Mouse (Mus musculus) ovary, postnatal 10 days (tissue): ENCODE results near the gene Sstr2.

Experiments
- DNase-seq: peaks from one replicate; pipeline ENCODE4 v3.0.0; 2022; ENCODE audit warnings: low spot score

The Sstr2 gene

DNA sequence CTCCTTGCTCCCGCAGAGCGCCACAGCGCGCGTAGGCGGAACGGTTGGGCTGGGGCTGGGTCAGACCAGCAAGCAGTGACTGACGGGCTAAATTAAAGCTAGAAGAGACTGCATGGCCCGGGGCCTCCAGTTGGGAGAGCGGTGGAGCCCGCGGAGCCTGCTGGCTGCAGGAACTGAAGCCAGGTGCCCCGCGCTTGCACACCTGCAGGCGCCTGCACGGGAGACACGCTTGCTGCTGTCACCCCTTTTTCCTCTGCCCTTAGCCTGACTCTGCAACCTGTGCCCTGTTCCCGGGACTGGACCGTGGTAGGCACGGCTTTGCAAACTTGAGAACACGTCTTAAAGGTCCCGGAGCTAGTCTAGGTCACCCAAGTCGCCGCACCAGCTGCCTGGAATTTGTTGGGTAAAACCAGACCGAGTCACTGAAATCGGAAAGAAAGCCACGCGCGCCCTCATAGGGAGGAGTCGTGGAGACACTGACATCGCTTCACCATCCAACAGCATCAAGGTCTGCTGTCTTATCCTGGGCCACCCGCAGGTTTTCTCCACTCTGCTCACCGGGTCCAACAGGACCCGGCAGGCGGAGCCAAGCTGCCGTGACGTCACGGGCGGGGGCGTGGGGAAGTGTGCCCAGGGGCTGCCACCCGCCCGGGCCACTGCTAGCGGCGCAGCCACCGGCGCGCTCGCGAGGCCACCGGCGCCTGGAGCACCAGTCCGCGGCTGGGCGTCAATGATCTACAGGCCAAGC lies at the start of gene Sstr2:
Gene Sstr2, plus strand, starts transcription at position 671 of the 748 bp plus-strand sequence.
- peak; percentile 28 for DNase-seq

- no peak for DNase-seq
Measured at GRCm38 (mm10) chr11:113571616-113572015, 47.5 kb upstream of the Sstr2 start.

GRCm38 (mm10) chr11:113572641-113573040 lies 46.5 kb upstream of the Sstr2 start:
- no peak for DNase-seq

- no peak for DNase-seq
Measured at GRCm38 (mm10) chr11:113577221-113577620, 41.9 kb upstream of the Sstr2 start.

DNA sequence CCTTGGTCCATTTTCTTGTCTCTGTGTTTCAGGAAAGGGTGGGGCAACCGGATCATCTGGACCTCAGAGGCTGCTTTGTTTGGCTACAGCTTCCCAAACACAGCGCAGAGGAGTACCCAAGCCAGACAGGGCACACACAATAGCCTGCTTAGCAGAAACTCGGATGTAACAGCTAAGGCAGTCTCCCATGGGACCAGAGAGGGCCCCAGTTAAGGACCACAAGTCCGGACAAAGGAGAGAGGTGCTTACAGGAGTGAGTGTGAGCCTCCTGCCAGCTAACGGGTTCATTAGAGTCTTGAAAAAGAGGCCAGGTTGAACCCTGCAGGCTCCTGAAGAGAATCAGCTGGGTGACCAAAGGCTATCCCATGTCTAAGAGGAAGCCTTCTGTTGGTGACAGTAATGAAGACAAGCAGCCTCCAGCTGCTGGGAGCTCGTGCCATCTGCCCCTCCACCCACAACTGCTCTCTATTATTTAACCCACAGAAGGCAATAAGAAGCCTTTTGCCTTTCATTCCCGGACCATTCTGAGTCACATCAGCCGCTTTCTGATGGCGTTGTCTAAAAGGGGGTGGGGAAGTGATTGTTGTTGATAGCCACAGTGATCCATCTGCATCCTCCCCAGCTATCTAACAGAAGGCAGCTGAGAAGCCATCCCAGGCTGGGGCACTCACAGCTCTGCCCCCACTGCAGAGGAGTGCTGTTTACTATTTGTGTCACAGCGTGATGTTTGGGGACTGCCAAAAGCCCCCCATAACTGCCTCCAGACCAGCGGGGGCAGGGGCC lies 35.1 kb upstream of the Sstr2 start:
- DNase-seq = no peak

DNA sequence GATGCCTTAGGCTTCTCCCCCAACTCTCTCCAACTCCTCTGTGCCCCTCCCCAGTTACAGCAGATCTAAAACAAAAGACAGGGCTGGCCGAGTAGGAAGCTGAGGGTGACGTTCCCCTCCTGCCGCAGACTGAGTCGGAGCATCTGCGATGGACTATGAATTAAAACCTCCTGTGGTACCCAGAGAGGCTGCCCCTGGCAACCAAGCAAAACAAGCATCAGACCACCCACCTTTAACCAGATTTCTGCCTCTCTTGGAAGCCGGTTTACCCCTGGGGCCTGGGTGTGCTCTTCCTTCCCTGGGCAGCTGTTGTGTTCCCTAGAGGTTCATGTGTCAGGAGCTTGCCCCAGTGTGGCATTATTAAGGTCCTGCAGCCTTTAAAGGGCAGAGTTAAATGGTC lies 32.7 kb upstream of the Sstr2 start:
- no peak for DNase-seq

DNA sequence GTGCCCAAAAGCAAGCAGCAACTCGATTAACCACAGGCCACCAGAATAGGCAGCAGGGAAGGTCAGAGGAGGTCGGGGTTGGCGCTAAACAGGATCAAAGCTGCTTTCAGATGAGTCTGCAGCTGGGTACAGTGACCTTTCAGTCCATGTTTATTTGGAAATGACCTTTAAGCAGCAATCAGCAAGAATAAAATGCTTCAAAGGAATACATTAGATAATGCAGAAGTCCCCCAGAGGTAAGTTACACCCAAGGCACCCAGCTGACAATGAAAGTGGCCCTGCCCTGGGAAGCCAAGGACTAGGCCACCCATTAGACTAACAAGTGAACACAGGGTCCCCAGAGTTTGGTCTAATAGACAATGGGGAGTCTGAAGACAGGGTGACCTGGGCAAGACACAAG lies 30.2 kb upstream of the Sstr2 start:
- no peak for DNase-seq

DNA sequence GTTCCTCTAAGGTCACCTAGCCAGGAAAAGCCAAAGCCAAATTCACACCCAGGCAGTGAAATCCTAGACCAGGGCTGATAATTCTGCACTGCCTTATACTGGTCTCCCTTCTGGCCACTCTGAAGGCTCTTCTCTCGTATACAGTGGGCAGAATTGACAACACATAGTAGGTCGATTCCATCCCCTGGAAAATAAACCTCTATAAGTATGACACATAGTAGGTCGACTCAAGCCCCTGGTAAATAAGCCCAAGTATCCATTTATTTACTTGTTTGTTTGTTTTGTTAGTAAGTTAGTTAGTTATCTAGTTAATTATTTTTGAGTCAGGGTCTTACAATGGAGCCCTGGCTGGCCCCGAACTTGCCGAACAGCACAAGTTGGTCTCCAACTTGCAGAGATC lies 24.0 kb upstream of the Sstr2 start:
- no peak for DNase-seq

- no peak for DNase-seq
Measured at GRCm38 (mm10) chr11:113597632-113598031, 21.5 kb upstream of the Sstr2 start.

GRCm38 (mm10) chr11:113600526-113601245 lies 18.5 kb upstream of the Sstr2 start:
- DNase-seq = no peak

GRCm38 (mm10) chr11:113601616-113602343 lies 17.4 kb upstream of the Sstr2 start:
- DNase-seq = no peak

GRCm38 (mm10) chr11:113607556-113607955 lies 11.6 kb upstream of the Sstr2 start:
- DNase-seq = no peak

- no peak for DNase-seq
Measured at GRCm38 (mm10) chr11:113609581-113609980, 9.6 kb upstream of the Sstr2 start.

GRCm38 (mm10) chr11:113610266-113610665 lies 8.9 kb upstream of the Sstr2 start:
- no peak for DNase-seq

DNA sequence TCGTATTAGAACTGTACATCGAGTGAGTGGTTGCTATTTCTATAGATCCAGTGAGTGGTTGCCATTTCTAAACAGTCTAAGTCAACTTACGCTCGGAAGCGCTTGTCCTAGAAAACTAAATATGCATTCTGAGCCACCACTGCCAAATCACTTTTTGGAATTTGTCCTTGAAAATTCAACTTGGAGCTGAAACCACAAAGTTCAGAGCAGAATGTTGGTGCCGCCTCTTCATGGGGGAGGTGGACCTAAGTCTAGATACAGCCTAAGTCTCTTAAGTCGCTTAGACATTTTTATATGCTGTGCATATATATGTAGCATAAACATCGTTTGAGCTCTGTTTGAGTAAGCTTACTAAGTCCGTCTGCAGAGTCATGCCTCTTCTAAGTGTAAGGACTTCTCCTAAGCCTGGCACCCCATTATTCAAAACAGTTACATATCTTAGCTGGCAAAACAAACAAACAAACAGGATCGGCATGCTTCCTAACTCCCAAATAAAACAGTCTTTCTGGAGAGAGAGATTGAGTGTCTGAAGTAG lies 8.0 kb upstream of the Sstr2 start:
- no peak for DNase-seq

DNA sequence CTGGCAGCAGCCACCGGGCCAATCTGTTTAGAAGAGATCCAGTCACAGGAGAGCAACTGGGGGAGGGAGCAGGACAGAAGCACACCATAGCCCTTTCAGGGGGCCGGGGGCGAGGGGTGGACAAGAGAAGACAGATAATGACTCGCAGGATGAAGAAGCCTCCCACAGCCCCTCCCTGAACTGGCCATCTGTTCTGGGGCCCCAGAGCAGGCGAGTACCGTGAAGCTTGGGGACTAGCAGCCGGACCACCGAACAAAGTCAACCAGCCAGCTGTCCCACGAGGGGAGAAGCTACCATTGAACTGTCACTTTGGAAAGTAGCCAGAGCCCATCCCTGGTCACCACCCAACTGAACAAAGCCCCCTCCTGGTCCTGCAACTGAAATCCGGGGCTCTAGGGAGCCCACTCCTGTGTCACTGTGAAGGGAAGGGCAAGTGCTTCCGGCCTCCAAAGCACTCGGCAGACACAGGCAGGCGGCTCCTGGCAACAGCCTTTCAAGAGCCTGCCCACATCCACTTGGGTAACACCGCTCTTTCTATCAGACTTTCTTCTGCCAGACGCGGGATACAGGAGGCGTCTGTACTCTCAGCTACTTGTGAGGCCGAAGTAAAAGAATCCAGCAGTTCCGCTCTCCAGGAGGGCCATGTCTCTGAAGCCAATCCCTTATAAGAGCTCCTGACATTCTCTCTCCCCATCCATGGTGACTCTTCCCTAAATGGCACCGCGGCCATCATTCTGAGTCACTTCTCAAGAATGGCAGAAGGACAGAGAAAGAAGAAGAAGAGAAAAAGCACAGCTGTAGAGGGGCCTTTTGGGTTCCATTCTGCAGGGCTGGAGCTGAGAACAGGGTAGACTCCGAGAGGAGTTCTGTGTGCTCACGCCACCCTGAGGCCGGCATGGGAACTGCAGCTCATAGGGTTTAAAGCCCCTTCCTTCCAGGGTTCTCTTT lies 7.2 kb upstream of the Sstr2 start:
- no peak for DNase-seq

DNA sequence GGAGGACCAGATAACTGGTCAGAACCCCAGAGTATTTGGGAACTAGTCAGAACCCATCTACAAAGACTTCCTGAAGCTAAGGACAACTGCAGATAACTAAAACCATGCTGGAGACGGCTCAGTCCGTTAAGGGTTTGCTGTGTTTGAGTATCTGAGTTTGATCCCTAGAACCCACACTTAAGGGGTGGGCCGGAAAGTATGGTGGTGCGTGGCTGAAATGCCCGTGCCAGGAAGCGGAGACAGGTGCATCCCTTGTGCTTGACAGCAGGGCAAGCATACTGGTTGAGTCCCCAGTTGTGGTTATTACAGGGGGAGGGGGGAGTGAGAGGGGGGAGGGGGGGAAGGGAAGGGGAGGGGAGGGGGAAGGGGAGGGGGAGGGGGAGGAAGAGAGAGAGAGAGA lies 4.7 kb upstream of the Sstr2 start:
- no peak for DNase-seq

DNA sequence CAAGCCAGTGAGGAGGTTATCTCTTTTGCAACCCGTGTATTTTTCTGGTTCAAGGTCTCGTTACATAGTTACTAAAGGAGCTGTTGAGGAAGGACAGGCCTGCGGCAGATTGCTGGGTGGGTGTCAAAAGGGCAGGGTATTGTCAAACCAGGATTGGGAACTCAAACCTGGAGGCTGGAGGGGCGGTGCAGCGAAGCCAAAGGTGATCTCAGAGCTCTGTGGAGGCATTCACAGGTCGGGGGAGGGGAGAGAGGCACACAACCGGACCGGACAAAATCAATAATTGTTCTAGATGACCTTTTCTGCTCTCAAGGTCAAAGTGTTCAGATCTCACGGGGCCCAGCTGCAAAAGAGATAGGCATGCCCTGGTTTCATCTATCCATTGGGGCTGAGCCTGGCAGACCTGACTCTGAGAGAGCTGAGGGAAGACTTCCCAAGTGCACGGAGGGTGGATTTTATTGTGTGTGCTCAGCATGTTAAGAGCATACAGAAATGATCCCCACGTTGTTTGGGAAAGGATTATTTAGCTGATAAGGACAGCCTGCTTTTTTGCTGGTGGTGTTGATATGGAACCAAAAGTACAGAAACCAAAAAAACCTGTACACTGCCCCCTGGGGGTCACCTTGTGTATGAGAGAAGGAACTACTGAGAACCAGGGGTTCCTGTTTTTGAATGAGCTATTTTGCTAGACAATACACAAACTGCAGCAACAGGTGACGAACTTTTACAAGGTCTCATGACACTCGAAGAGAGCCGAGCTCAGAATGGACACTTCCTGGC lies 1.8 kb upstream of the Sstr2 start:
- DNase-seq = peak; percentile 21

DNA sequence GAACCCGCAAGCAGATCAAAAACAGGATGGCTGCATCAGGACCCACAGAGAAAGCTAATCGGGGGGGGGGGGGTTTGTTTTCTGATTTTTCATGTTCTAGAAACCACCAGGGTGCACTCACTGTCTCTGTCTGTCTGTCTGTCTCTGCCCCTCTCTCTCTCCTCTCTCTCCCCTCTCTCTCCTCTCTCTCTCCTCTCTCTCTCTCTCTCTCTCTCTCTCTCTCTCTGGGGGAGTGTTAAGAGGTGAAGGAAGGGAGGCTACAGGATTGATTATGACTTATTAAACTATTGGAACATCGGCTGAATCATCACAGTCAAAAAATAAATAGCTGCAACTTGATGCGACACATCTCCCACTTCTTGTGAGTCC lies 855 bp upstream of the Sstr2 start:
- DNase-seq = no peak
